Mouse (Mus musculus) activated CD4-positive, CD25-positive, alpha-beta regulatory T cell, adult 4 months (primary cell): ENCODE results near the gene Arl4a. TPM values are rescaled to one million over a fixed set of nuclear protein-coding genes. Genes with fewer than 3 reads are reported as not detected.
A peak's percentile ranks its signal among the peaks of the same experiment; 100 is the strongest.

Source experiments
- ATAC-seq: one replicate; pipeline ENCODE4 v1.8.0; 2017
- polyA plus RNA-seq, 2 experiments: library from polyadenylated mRNA; unstranded; fragments of 100-300 nt; shearing (Covaris generic); gene quantifications; one replicate each; pipeline ENCODE4 v1.2.1; 2017

Arl4a gene
- polyA plus RNA-seq, 2 experiments from 2014 or later, result 77.0 to 82.7 TPM

DNA sequence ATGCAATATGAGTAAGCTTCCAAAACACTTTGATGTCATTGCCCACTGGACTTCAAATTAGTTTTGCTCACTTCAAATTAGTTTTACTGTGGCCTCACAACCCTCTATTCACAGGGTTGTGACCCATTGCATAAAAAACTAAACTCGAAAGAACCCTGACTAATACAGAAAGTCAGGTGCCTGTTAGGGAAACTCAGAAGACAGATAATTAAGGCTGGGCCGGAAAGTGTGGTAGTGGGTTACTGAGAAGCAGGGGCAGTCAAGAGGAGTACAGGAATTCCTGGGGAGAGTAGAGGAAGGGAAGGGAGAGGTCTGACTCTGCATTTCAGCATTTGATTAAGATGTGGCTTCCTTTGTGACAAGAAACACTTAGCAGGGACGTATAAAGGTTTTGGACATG lies 29.4 kb downstream of the Arl4a start:
- peak; percentile 58 for ATAC-seq

DNA sequence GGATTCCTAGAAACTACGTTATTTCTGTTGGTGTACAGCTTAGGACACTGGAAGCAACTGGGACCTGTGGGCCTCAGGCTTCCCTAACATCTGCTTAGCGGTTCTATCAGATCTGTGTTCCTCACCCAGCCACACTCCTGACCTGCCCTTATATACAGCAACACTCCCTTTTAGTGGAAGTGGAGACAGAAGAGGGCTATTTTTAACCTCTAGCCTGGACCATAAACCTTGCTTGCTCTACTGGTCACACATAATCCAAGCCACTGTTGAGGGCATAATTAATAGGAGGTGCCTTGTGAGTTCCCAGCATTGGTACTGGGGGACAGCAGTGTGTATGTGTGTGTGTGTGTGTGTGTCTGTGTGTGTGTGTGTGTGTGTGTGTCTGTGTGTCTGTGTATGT lies 33.1 kb downstream of the Arl4a start:
- ATAC-seq, result no peak

DNA sequence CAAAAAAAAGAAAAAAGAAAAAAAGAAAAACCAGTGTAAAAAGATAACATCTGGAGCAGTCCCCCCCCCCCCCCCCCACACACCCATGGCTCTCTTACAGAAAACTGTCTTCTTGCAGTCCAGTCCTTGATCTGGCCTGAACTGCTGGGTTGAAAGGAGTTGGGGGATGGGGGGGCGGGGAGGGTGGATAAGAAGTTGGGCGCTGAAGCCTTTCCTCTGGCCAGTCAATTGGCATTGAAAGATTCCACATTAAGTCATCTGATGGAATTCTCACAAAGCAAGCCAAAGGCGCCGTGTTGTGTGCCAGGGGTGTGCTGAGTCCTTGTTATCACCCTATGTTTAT lies 39.0 kb downstream of the Arl4a start:
- no peak for ATAC-seq

DNA sequence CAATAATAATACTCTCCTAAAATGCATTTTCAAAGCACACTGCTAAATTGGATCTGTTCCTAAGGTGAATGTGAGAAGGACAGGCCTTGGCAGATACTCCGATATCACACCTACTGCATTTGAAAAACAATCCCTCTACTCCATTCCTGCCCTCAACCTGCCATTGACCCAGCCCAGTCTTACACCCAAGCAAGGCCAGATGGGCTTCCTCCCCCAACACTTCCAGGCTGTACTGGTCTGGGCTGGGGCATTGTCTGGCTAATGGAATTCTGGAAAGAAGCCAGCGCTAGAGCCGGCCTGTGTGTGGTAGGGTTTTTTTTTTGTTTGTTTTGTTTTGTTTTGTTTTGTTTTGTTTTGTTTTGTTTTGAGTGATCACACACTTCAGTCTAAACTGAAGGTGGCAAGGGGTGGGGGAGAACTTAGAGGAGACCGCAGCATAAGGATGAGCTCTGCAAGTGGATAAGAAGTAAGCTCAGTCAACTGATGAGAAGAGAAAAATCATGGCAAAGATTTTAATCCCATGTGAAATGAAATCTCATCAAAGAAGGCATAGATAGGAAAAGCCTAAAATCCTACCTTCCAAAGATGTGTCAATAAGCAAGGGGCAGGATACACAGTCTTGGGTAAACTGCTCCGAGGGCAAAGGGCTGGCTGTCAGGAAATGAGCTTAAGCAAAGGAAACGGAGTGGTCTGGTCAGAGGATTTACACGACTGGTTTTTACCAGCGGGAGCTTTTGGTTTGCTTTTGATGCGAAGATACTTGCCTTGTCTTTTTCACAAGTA lies 39.6 kb downstream of the Arl4a start:
- no peak for ATAC-seq

DNA sequence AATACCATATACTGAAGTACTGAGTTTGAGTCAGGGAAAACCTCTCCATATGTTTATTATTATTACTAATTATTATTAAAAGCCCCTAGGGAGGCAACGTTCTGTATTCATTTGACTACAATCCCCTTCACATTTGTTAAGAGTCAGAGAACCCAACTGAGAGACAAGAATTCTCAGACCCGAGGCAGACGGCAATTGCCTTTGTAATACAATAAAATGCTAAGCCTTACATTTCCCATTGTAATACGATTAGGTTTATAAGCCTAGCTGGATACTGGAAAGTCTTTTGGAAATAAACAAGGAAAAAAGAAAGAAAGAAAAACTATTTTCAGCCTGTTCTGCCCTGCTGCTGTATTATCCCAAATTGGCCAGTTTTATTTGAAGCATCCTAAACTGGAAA lies 40.2 kb downstream of the Arl4a start:
- ATAC-seq, result no peak

DNA sequence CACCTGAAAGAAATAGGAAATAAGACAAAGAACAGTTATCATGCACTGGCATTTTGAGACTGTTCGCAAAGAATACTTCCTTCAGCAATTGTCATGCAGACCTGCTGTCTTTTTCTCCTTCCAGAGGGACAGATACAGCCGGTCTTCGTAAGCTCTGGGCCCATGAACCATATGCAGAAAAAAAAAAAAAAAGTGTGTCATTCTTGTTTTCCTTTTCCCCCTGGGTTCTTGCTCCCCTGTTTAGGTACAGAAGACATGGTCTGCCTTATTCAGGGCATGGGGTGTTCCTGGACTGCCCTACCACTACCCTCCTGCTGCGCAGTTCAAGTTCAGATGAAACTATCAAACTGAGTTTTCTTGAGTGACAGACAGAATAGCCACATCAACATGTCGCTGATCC lies 41.8 kb downstream of the Arl4a start:
- ATAC-seq, result no peak

DNA sequence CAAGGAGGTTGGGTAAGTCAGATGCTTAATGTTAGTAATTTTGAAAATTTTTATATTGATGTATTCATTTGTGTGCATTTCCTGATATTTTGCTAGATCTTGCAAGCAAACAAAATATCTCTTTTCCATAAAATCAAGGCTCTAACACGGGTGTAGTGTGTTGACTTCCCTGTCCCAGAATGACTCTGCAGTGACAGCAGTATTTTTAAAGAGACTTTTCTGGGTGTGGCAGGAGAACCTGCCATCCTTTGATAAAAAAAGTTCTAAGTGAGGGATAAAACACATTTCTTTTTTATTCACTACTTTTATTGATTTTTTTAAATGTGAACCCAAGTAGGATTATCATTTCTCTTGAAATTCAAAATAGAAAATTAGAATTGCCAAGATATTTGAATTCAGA lies 42.2 kb downstream of the Arl4a start:
- no peak for ATAC-seq

DNA sequence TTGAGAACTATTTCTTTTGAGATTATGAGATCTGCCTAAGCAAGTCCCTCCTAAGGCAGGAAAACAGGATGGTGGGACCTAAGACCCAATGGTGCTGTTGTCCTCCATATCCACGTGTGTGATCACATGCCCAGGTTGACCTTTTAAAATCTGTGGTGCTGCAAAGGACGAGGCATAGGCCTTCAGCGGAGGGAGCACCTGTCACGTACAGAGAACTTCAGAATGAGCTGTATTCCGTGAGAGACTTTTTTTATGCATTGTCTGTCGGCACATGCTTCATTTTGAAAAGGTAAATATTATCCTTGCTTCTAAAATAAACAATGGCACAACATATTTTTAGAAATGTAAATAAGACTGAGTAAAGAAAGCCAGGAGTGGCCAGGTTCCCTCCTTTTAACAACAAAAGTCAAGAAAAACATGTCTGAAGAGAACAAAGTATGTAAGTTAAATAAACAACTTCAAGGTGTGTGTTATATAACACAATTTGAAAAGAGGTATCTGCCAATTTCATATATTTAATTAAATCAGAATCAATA lies 45.0 kb downstream of the Arl4a start:
- no peak for ATAC-seq

DNA sequence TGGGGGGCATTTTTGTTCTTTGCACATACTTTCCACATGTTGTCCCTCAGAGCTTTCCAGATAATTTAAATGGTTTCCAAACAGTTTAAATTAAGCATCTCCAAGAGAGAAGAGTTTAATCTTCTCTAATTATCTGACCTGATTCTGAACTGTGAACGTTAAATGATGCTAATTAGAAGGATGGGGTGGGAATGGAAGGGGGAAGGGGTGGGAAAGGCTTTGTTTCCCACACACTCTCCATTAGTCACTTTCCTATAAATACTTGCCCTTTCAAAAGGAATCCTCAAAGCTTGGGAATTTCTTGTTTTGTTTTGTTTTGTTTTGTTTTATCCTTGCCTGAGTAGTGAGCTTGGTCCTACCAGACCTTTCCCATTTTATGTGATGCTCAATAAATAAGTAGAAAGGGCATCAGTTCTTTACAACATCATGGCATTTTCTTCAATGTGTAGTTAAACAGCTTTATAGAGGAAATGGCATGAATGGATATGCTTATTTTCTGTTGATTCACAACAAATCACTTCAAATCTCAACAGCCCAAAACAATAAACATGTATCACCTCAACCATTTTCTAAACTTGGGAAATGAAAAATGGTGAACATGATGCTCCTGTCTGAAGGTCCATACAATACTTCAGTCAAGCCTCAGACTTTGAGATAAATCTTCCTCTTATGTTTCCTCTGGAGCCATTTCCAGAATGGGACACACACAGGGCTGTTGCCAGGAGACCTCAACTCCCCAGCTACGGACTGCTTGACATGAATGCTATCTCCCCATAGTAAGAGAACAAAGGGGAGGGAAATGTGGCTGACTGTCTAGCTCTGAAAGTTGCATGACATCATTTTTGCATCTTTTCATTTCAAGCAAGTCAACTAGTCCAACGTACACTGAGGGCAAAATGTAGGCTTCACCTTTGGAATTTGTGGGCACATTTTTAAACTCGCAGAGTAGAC lies 46.7 kb downstream of the Arl4a start:
- ATAC-seq, result no peak

DNA sequence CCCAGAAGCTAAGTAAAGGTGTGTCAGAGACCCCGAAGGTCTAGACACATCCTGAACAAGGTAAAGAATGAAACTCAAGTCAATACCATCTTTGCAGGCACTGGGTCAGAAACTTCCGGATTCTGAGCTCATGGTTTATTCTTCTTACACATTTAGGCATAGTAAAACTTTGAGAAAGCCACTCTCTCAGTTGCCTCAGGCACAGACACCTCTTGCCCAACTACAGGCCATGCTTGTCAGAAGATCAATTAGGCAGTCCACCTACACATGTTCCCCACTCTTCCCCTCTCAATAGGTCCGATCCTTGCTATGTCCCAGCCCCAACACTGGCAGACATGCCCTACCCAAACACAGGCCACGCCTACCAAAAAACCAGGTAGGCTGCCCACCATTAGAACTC lies 48.7 kb downstream of the Arl4a start:
- ATAC-seq, result no peak

DNA sequence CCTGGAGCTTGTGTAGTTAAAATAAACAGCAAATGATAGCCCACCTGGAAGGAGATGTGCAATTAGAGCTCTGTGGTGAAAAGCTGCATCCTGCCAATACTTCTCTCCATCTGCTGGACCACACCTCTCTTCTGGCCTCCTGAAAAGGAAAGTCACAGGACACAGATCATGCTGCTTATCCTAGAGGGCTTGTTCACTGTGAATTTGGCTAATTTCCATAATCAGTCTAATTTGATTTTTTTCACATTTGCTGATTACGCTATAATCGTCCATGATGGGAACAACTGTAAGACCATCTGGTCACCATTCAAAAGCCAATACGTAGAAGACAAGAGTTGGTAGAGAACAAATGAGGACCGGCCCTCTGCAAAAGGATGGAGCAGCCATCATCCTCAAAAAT lies 50.6 kb downstream of the Arl4a start:
- no peak for ATAC-seq

DNA sequence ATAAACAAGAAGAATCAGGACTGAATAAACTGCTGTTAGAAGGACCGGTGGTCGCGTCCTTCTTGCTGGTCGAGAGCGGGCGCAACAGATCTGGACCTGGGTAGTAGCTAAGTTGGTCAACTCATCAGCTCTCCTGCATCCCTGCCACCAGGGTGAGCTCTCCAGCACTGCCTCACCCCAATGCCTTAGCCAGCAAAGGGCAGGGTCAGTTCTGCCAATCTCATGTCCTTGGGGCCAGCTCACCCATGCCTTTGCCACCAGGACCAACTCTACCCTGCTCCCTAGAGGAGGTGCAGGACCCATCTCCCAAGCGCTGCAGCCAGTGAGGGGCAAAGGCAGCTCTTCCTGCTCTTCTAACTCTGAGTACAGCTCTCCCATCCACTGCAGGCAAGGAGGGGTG lies 52.2 kb downstream of the Arl4a start:
- no peak for ATAC-seq

DNA sequence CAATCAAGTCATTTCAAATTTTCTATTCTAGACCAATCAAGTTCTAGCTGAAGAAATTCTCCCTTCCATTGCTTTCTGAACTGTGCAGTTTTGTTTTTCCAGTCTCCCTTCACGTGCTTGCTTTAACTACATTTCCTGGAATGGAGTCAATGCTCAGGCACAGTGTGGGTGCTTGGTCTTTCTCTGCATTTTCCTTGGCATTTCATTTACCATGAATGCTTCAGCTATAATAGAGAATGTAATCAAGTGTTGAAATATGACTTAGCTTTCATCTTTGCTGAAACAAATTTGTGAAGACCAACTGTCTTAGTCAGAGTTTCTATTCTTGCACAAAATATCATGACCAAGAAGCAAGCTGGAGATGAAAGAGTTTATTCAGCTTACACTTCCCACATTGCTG lies 58.0 kb downstream of the Arl4a start:
- ATAC-seq, result no peak

DNA sequence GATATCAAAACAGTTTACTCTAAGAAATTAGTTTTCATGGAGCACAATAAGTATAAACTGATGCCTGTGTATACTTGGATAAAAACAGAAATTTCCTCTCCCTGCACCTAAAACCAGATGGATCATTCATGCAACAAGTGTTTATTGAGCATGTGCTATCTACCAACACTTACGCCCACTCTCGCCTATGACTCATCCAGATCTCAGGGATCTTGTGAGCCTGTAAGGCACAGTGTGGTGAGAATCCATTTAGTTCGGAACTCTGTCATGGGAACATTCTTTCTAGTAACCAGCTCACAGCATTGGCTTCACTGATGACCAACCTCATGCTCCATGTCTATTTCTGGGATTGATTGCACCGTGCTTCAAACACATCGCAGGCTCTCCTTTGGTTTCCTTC lies 58.8 kb downstream of the Arl4a start:
- ATAC-seq, result no peak

DNA sequence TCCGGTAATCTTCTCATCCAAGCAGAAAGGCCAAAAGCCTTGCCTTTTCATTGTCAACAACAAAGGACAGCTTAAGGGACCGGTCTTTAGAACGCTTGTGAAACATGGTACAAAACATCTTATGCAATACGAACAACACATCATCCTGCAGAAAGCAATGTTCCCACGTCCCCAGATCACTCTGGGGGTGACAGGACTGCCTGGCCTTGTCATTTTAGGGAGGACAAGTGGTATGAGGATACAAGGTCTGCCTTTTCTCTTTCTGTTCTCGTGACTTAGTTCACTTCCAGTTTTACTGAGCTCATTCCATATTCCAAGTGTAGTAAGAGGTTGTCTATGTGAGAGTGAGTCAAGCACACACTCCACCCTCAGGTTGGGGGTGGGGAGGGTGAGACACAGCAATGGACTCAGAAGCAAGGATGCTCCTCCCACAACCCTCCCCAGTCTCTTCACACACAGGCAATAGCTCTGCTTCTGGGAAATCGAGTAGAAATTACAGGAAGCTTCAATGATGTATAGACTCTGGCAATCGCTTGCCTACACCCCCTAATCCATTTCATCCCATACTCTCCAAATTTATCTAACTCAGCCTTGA lies 59.7 kb downstream of the Arl4a start:
- no peak for ATAC-seq

DNA sequence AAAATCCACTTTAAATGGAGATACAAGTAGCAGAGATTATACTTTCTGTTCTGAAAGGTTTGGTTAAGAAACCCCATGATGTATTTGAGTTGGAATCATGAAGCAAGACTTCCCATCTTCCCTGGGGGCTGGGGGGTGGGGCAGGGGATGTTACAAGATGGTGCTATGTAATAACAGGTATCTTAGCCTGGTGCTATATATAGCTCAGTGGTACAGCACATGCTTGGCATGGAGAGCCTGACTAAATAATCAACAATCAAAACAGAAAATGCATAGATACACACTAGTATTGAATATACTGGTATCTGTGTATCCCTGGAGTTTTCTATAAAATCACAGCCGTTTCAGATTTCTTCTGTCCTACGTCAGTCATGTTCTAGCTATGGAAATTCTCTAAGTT lies 61.4 kb downstream of the Arl4a start:
- no peak for ATAC-seq

DNA sequence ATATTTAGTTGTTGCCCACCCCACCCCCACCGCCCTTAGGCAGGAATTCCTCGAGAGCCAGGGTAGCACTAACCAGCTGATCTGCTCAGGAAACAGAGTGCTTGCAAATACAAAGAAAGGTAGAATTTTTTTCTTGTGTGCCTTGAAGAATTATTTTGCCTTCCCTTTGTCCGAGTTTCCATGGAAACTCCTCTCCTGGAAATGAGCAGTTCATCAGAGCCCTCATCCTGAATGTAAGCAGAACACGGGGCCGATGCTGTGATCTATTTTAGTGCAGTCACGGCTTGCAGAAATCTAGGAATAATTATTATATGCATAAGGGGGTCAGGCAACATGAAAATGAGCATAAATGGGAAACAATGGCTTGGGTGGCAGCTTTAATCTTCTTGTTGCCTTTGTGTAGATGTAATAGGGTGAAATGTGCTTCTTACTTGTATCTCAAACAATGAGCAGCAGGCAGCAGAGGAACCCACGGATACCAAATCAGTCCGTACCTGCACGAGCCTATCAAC lies 61.9 kb downstream of the Arl4a start:
- no peak for ATAC-seq

DNA sequence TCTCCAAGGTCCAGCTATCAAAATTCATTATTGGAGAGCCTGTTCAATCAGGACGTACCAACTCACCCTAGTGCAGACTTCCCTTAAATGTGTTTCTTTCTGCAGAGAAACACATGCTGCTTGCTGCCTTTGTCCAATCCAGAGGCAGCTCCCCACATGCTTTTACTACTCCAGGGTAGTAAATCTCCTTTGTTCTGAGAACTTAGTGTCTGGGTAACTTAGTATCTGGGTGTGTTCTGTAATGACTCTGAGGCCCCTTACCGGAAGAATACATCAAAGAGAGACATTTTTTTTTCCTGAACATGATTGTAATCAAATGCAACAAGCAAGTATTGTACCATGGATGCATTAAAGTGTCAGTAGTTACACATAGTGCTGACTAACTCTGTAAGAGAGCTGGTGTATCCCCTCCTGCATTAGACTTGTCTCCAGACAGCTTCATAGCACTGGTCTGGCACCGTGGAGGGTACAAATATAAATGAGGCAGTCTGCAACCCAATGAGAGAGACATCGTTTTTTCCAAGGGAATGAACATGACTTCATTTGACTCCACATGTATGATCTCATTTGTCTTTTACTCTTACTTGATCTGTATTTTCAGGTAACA lies 62.7 kb downstream of the Arl4a start:
- peak; percentile 75 for ATAC-seq

DNA sequence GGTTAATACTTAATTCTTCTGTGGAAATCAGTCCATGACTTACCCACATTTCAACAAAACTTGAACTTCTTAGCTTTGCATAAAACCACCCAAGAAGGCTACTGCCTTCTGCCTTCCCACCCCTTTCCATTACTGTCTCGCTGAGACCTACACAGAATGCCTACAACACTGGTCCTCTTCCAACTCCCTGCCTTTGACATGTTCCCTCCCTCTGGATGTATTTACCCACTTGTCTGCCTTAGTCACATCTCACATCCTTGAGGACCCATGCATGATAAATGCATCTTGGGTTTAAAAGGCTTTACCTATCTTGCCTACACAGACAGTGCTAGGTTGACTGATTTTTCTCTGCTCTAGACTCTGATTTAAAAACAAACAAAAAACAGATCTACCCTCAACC lies 63.6 kb downstream of the Arl4a start:
- no peak for ATAC-seq

DNA sequence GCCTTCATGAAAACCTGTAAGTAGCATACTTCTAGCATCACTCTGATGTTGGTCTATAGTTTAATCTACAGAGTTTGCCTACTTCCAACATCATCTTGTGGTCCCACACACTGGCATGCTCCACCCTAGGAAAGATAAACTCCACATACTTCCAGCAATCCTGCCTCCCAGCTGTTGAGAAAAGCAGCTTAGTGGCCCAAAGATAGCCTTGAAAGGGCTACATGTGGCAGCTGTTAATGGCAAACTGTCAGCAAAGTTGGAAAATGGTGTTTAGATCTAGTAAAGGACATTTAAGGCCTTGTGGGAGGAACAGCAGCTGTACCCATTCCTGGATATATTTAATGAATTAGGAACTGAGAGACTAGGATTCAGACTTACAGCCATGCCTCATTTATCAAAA lies 68.3 kb downstream of the Arl4a start:
- no peak for ATAC-seq

DNA sequence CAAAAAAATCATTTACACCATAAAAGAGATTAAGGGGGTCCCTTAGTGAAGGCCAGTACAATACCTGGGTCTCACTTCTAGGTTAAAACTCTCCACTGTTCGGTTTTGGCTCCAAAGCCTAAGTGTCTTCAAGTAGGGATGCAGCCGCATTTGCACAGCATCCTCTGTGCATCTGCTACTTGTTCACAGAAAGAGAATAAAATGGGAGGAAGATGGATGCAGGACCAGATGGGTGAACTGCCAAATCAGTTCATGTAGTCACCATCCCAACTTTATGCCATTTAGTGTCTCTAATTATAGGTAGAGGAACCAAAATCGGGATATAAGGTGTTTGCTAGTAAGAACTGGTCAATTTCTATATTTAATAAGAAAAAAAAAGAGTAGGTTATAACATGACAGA lies 69.7 kb downstream of the Arl4a start:
- ATAC-seq, result no peak

DNA sequence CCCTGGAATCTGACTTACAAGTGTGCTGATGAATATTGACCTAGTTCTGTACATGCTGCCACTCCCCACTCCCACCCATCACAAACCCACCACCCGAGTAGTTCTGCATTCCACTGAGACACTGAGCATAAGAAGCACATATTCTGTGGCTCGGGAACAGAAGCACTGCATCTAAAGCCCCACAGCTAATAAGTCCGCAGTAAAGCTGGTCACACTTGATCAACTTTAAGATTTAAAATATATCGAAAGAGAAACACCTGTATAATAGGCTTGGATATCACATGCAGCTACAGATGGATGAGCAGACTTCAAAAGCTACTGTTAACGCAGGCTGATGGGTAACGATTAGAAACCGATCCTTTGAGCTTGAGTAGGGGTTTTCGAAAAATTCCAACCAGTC lies 78.7 kb downstream of the Arl4a start:
- no peak for ATAC-seq
